Mouse (Mus musculus): Measurements from ENCODE around the gene Pik3r5. TPM values are rescaled to one million over a fixed set of nuclear protein-coding genes. Genes with fewer than 3 reads are reported as not detected.
A peak's percentile ranks its signal among the peaks of the same experiment; 100 is the strongest.

Gene Pik3r5
- polyA plus RNA-seq, 1 experiment = 34.7 TPM

DNA sequence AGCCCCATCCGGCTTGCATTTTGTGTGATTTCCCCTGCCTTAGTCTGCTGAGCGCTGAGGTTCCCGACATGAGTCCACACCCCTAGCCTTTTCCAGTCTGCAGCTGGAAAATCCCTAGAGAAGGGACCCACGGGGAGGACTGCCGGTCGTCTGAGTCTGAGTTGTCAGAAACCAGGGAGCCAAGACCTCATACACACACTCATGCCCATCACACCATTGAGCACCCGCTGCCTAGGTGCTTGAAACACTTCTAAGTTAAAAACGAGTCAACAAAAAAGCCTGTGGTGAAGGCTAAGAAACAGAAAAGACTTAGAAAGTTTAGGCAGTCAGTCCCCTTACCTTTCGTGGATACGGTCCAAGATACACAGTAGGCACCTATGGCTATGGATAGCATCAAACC, 55.8 kb downstream of the Pik3r5 start:
- Histone ChIP-seq H3K4me3 (ENCODE audit: extremely low read depth, insufficient read depth, insufficient read length) (no peak overlapping the region), H3K27ac (ENCODE audit: insufficient read depth, low read length) (no peak overlapping the region), H3K36me3 (ENCODE audit: control insufficient read depth, insufficient read depth, low read length) (peaks cover 15% of the 10 kb centered on the region), H3K27me3 (ENCODE audit: control insufficient read depth, insufficient read depth, low read length) (no peaks in the 10 kb centered on the region), H3K4me1 (ENCODE audit: control insufficient read depth, insufficient read depth, insufficient read length) (no peaks in the 10 kb centered on the region)
- 91% methylated on average over 10 of the region's 10 CpGs for WGBS
- TF ChIP-seq POLR2A (IDR thresholded peaks at IDR 0.05; ENCODE audit: low read depth, low read length) (no peak), CTCF (IDR thresholded peaks at IDR 0.05; ENCODE audit: extremely low read depth, insufficient read depth, insufficient read length, insufficient replicate concordance) (no peak)
- DNase-seq (ENCODE audit: low read depth in 1 of 2, low spot score in 2 of 2) = no peak

DNA sequence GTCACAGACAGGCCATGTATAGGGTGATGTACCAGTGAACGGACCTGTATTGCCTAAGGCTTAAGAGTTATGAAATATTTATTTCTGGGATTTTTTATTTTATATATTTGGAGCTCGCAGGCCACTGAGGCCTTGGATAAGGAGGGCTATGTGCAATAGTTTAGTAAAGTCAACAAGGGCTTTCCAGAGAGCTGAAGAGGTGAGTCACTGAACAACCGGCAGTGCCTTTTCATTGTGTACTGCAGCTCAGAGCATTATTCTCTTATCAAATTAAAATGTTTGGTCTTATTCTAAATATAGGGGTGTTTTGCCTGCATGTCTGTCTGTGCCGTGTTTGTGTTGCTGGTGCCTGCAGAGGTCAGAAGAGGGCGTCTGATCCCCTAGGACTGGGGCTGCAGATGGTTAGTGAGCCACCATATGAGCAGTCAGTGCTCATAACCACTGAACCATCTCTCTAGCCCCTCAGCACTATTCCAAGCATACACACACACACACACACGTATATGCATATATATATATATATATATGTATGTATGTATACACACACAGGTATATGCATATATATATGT, 56.4 kb downstream of the Pik3r5 start:
- DNase-seq (ENCODE audit: low read depth in 1 of 2, low spot score in 2 of 2) = no peak
- Histone ChIP-seq H3K4me3 (ENCODE audit: extremely low read depth, insufficient read depth, insufficient read length) (no peak overlapping the region), H3K36me3 (ENCODE audit: control insufficient read depth, insufficient read depth, low read length) (peaks cover 19% of the 10 kb centered on the region), H3K27ac (ENCODE audit: insufficient read depth, low read length) (no peak overlapping the region), H3K27me3 (ENCODE audit: control insufficient read depth, insufficient read depth, low read length) (no peaks in the 10 kb centered on the region), H3K4me1 (ENCODE audit: control insufficient read depth, insufficient read depth, insufficient read length) (no peaks in the 10 kb centered on the region)
- 88% methylated on average over 6 of the region's 6 CpGs for WGBS
- TF ChIP-seq POLR2A (IDR thresholded peaks at IDR 0.05; ENCODE audit: low read depth, low read length) (no peak), CTCF (IDR thresholded peaks at IDR 0.05; ENCODE audit: extremely low read depth, insufficient read depth, insufficient read length, insufficient replicate concordance) (no peak)

DNA sequence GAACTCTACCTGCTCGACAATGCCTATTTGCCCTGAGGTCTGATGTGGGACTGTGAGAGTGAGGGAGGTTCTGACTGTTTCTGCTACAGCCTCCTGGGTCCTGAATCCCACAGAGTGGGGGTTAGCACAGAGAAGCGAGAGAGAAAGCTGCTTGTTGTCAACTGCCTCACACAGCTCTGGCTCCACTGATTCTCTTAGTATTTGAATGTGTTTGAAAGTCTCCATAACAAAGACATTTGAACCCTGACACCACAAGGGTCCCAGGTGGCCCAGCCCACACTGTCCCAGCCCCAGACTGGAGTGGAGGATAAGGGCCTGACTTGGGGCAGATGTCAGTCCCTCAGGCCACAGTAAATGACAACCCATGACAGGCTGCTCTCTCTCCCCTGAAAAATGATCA, 57.3 kb downstream of the Pik3r5 start:
- Histone ChIP-seq H3K36me3 (ENCODE audit: control insufficient read depth, insufficient read depth, low read length) (peaks cover 22% of the 10 kb centered on the region), H3K27me3 (ENCODE audit: control insufficient read depth, insufficient read depth, low read length) (no peaks in the 10 kb centered on the region), H3K27ac (ENCODE audit: insufficient read depth, low read length) (no peak overlapping the region), H3K4me1 (ENCODE audit: control insufficient read depth, insufficient read depth, insufficient read length) (no peaks in the 10 kb centered on the region), H3K4me3 (ENCODE audit: extremely low read depth, insufficient read depth, insufficient read length) (no peak overlapping the region)
- WGBS = 68% methylated on average over 2 of the region's 2 CpGs
- no peak for DNase-seq (ENCODE audit: low read depth in 1 of 2, low spot score in 2 of 2)
- TF ChIP-seq POLR2A (IDR thresholded peaks at IDR 0.05; ENCODE audit: low read depth, low read length) = no peak
- TF ChIP-seq CTCF (IDR thresholded peaks at IDR 0.05; ENCODE audit: extremely low read depth, insufficient read depth, insufficient read length, insufficient replicate concordance) = no peak

DNA sequence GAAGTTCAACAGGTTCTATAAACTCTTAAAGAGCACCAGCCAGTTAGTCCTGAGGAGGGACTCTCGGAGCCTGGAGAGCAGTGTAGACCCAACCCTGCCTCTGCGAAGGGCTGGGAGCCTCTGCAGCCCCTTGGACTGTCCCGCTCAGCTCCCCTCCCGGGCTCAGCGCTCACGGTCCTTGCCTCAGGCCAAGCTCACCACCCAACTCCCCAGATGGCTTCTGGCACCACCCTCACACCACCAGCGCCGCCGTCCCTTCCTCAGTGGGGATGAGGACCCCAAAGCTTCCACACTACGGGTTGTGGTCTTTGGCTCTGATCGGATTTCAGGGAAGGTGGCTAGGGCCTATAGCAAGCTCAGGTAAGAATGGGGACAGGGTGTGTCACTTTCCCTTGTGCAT, 60.7 kb downstream of the Pik3r5 start:
- Histone ChIP-seq H3K4me3 (ENCODE audit: extremely low read depth, insufficient read depth, insufficient read length) (no peak overlapping the region), H3K27me3 (ENCODE audit: control insufficient read depth, insufficient read depth, low read length) (no peaks in the 10 kb centered on the region), H3K4me1 (ENCODE audit: control insufficient read depth, insufficient read depth, insufficient read length) (no peaks in the 10 kb centered on the region; the same call in 1 of the 2 replicates), H3K27ac (ENCODE audit: insufficient read depth, low read length) (no peak overlapping the region), H3K36me3 (ENCODE audit: control insufficient read depth, insufficient read depth, low read length) (peaks cover 27% of the 10 kb centered on the region)
- WGBS = 95% methylated on average over 11 of the region's 11 CpGs
- TF ChIP-seq POLR2A (IDR thresholded peaks at IDR 0.05; ENCODE audit: low read depth, low read length) = no peak
- TF ChIP-seq CTCF (IDR thresholded peaks at IDR 0.05; ENCODE audit: extremely low read depth, insufficient read depth, insufficient read length, insufficient replicate concordance) = no peak
- DNase-seq (ENCODE audit: low read depth in 1 of 2, low spot score in 2 of 2) = no peak

DNA sequence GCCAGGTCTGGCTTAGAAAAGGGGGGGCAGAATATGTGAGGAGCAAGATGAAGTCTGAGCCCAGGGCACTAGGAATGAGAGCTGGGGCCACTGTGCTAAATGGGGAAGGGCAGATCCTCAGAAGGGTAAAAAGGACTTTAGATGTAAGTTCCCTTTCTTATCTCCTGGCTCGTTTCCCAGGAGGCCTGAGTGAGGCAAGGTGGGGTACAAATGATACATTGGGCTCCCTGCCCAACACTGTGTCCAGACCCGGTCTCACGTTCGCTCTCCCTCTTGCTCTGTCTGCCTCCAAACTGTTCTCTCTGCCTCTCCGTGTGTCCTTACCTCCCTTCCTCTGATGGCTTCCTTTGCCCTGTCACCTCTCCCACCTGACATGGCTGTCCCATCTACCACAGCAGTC, 61.8 kb downstream of the Pik3r5 start:
- Histone ChIP-seq H3K4me3 (ENCODE audit: extremely low read depth, insufficient read depth, insufficient read length) (no peak overlapping the region), H3K36me3 (ENCODE audit: control insufficient read depth, insufficient read depth, low read length) (peaks cover 27% of the 10 kb centered on the region), H3K27me3 (ENCODE audit: control insufficient read depth, insufficient read depth, low read length) (no peaks in the 10 kb centered on the region), H3K27ac (ENCODE audit: insufficient read depth, low read length) (no peak overlapping the region), H3K4me1 (ENCODE audit: control insufficient read depth, insufficient read depth, insufficient read length) (peaks cover 5% of the 10 kb centered on the region; the same call in 1 of the 2 replicates)
- WGBS = 65% methylated on average over 5 of the region's 5 CpGs
- TF ChIP-seq CTCF (IDR thresholded peaks at IDR 0.05; ENCODE audit: extremely low read depth, insufficient read depth, insufficient read length, insufficient replicate concordance) (no peak), POLR2A (IDR thresholded peaks at IDR 0.05; ENCODE audit: low read depth, low read length) (no peak)
- DNase-seq (ENCODE audit: low read depth in 1 of 2, low spot score in 2 of 2) = no peak

DNA sequence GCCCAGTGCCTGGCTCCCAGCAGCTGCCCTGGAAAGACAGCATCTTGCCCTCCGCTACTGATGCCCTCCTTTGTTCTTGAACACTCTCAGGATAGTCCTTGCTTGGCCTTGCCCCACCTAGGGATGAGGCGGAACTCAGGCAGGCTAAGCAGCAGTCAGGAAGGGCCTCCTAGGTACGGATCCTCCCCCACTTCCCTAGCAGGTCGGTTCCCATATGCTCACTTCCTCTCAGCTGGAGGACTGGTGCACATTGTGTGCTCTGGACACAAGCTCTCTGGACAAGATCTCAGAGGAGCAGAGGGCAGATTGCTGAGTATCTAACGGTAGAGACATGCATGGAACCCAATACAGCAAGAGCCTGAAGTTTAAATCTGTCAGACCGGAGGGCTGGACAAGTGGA, 65.2 kb downstream of the Pik3r5 start:
- WGBS = 58% methylated on average over 6 of the region's 6 CpGs
- Histone ChIP-seq H3K4me3 (ENCODE audit: extremely low read depth, insufficient read depth, insufficient read length) (no peak overlapping the region), H3K4me1 (ENCODE audit: control insufficient read depth, insufficient read depth, insufficient read length) (peaks cover 22% of the 10 kb centered on the region; the same call in 1 of the 2 replicates), H3K36me3 (ENCODE audit: control insufficient read depth, insufficient read depth, low read length) (peaks cover 20% of the 10 kb centered on the region), H3K27me3 (ENCODE audit: control insufficient read depth, insufficient read depth, low read length) (no peaks in the 10 kb centered on the region), H3K27ac (ENCODE audit: insufficient read depth, low read length) (no peak overlapping the region)
- DNase-seq (ENCODE audit: low read depth in 1 of 2, low spot score in 2 of 2) = no peak
- TF ChIP-seq POLR2A (IDR thresholded peaks at IDR 0.05; ENCODE audit: low read depth, low read length) (no peak), CTCF (IDR thresholded peaks at IDR 0.05; ENCODE audit: extremely low read depth, insufficient read depth, insufficient read length, insufficient replicate concordance) (no peak)

DNA sequence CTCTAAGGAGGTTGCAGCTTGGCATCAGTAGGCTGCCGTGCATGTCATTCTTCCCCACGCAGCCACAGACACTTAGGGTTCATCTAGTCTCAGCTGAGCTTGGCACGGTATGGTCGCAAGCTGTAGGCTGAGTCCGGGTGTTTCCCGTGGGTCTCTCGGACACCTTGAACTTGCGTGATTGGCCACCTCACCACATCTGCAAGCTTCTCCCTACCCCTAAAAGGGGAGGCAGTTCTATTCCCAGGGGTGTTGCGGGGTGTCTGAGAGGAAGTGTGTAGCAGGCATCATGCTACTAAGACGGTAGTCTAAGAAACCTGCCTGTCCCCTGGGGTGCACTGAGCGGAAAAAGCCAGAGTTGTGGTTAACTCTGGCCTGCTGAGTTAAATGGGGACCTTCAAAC, 66.6 kb downstream of the Pik3r5 start:
- Histone ChIP-seq H3K36me3 (ENCODE audit: control insufficient read depth, insufficient read depth, low read length) (peaks cover 12% of the 10 kb centered on the region; the same call in 1 of the 2 replicates), H3K27me3 (ENCODE audit: control insufficient read depth, insufficient read depth, low read length) (no peaks in the 10 kb centered on the region), H3K27ac (ENCODE audit: insufficient read depth, low read length) (no peak overlapping the region), H3K4me3 (ENCODE audit: extremely low read depth, insufficient read depth, insufficient read length) (no peak overlapping the region), H3K4me1 (ENCODE audit: control insufficient read depth, insufficient read depth, insufficient read length) (peaks cover 32% of the 10 kb centered on the region; the same call in 1 of the 2 replicates)
- peak; percentile 86 for DNase-seq (ENCODE audit: low read depth in 1 of 2, low spot score in 2 of 2)
- TF ChIP-seq POLR2A (IDR thresholded peaks at IDR 0.05; ENCODE audit: low read depth, low read length) (no peak), CTCF (IDR thresholded peaks at IDR 0.05; ENCODE audit: extremely low read depth, insufficient read depth, insufficient read length, insufficient replicate concordance) (no peak)
- 19% methylated on average over 11 of the region's 11 CpGs for WGBS
